Mouse (Mus musculus) right cerebral cortex, adult 18-20 months (tissue): ENCODE results near the gene Ifi202b.
"Not testable (repeated sequence)": the region's sequence is repeated elsewhere in the genome, so short reads cannot be mapped to it uniquely, and the experiment has no call there.

Experiments
- DNase-seq: peaks from one replicate; pipeline ENCODE4 v3.0.0; 2022; ENCODE audit warnings: mixed read lengths

Ifi202b gene

DNA sequence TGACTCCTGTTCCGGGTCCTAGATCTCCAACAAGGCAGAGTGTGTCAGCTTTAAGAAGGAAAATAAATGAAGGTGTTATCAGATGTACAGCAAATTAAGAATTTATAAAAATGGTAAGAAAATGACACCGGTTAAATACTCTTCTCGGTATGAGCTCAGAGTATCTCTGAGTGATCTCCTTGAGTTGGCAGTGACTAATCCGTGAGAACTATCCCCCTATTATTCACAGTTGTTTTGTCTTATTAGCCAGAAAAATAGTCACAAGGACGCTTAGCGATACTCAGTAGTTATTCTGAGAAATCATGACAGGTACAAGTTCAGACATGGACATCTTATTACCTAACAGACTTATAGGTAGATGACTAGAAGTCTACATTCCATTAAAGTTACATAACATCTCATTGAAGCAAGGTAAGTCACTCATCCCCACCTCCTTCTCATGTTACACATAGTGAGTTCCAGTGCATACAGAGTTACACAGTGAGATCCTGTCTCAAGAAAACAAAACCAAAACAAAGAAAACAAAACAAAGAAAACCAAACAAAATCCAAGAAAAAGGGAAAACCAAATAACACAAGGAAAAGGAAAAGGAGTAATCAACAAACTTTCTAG is at the start of gene Ifi202b:
Ifi202b (minus strand) TSS at position 51 of the 612 bp plus-strand sequence.
- DNase-seq = not testable (repeated sequence)

DNA sequence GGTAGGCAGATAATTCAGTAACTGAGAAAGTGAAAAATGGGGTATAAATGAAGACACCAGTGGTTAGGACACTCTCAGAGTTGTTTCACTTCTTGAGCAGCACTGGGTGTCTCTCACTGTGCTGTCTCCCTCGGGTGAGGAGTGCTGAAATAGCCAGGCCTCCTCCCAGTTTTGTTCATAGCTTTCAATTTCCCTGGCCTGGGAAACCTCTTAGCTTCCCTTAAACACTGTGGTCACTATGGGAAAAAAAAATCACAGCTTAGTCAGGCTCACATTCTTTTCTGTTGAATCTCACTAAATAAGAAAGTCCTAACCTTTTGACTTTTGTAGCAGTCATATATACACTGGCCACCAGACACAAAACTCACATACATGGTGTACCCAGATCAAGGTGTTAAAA is 49.2 kb upstream of the Ifi202b start, which contains the start of gene Ifi205:
Ifi205 (minus strand) TSS at position 113 of the 400 bp plus-strand sequence.
- DNase-seq = no peak

DNA sequence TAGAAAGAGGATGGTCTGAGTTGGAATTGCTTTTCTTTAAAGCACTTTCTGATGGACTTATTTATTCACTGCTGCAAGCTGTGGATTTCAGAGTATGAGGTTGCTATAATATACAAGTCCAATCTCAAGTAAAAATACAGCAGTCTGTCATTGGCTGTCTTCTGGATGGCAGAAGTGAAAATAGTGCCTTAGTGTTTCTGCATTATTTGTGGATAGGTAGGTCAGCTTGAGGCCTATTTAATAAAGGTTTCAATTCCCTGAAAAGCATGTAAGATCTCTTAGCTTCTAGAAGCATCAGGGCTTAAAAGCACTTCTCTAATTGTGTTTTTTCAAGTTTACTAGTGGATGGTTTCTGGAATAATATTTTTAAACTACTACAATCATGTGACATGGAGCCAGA is 24.5 kb upstream of the Ifi202b start:
- DNase-seq = not testable (repeated sequence)

DNA sequence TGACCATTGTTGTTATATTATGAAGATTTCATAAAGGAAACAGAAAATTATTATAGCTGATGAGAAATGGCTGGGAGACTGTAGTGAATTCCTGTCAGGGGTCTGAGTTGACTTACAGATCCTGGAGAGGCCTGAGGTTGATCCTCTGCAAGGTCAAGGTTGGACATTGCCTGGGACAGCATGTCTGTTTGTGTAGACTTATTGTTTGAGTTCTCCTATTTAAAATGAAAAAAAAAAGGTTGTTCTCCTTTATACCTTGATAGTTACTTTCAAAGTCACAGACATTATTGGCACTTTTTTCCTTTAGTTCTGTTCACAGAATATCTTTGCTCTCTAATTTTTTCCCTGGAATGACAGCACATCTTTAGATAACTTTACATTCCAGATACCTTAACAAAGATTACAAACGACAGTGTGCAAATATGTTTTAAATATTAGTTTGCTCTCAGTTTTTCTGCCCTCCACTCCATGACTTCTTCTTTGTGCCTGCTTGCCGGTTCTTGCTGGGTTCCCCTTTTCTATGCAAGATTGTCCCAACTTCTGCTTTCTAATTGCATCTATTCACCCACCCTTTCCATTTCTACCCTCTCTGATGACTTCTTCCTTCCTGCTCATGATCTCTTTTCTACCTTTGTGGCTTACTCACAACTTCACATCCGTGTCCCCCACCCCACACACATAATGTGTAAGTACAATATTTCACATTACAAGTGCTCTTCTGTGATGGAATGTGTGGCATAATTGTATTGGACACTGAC is 22.0 kb upstream of the Ifi202b start:
- not testable (repeated sequence) for DNase-seq

DNA sequence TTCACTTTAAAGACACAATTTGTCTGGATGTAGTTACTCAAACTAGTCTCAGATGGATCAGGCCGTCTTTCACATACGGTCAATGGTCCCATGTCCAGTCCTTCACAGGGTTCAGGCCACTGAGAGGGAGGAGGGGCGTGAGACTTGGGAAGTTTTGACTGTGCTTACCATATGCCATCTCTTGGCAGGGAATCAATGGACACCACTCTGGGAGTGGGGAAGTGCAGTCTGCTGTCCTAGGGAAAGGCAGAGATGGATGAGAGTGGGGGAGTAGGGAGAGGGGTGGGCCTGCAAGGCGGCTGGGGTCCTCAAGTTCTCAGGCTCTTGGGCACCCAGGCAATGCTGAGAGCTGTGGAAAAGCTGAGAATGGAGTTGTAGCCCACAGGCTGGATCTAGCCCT is 12.5 kb upstream of the Ifi202b start:
- no peak for DNase-seq

DNA sequence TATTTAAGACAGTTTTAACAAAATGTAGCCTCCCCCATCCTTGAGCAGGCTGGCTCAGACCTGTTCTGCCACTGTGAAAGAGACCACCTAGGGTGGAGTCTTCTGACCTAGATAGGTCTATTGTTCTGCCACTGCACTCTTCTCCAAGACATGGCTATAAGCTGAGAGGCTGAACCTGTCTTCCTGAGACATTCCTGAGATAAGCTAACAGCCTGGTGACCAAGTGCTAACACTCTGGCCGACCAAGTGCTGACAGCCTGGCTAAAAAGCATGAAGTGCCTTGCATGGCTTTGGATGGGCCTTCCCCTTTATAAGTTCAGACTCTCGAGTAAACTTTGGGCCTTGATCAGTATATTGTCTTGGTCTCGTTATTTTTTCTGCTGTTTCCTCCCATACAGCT is 1.5 kb downstream of the Ifi202b start:
- not testable (repeated sequence) for DNase-seq

DNA sequence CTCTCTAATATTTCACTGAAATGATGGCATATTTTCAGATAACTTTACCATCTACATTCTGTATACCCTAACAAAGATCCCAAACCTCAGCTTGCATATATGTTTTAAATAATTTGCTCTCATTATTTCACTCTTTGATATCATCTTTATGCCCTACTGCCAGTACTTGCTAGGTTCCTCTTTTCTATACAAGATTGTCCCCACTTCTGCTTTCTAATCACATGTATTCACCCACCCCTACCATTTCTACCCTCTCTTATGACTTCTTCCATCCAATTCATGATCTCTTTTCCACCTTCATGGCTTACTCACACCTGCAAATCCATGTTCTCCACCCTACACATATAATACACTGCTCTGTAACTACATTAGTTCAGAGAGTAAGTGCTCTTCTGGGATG is 4.9 kb downstream of the Ifi202b start:
- DNase-seq = no peak

DNA sequence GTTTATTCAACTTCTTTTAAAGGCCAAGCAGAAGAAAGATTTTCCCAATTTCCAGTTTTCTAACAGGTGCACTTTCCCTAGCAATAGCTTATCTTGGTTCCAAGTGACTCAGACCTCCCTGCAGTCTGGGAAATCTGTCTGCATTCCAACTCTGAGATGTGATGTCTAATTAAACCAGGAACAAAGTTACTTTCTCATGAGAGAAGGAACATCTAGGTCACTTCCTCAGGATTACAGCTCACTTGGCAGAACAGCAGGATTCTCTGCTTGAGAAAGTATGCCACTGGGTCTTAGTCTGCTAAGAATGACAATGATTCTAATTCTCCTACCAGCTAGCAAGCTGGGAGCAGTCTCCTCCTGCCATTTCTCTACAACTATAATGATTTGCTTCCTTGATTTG is 9.4 kb downstream of the Ifi202b start:
- peak; percentile 43 for DNase-seq

DNA sequence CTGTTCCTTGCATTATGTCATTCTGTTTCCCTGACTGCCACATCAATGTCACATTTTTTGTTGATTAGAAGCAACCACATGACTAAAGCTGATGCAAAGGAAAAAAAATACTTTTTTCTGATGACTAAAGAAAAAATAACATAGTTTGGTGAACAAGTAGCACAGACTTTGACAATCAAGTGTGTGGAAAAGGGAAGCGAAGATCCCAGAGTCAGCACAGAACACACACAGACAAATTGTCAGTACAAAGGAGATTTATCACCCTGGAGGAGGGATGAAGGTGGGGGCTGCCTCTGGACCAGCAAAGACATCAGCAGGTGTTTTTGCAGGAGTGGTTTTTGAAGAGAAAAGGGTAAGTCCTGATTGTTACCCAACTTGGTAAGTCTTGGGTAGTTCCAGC is 21.1 kb downstream of the Ifi202b start:
- DNase-seq = not testable (repeated sequence)

DNA sequence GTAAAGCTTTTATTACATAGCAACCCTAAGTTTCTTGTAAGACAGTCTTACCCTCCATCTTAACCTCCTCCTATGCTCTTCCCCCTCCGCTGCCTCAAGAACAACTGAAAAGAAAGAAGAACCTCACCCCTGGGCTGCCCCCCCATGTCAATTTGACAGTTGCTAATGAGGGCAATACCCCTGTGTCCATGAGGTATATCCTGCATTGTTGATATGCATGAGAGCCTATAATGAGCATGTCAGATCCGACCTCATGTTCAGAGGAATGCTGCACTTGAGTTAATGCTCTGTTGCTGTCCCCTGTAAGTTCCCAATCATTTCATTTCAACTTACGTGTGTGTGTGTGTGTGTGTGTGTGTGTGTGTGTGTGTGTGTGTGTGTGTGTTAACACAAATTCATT is 22.5 kb downstream of the Ifi202b start:
- not testable (repeated sequence) for DNase-seq

DNA sequence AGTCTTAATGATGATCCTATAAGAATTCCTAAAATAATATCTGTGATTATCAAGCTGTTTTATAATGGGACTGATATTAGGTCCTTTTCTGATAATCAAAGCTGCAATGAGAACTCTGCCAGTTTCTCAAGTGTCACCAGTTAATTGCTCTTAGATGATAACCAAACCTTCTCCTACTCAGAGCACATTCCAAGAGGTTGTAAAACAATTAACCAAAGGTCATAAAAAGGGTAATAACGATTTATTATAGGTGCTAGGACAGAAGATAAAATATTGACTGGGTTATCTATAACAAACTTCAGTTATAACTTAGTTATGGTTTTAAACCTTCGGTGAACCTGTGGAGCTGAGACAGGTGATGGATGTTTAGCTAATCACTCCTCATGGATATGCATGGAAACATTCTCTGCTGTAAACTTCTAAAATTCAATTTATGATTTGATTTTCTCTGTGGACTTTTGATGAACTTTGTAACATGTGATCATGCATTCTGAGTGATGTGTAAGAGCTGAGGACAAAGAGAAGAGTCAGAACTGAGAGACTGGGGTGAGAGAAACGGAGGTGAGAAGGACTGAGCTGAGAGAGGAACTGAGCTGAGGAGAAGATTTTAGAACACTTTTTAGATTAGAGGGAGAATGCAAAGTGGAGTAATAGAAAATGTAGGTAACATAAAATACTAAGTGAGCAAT is 26.6 kb downstream of the Ifi202b start:
- DNase-seq = not testable (repeated sequence)

DNA sequence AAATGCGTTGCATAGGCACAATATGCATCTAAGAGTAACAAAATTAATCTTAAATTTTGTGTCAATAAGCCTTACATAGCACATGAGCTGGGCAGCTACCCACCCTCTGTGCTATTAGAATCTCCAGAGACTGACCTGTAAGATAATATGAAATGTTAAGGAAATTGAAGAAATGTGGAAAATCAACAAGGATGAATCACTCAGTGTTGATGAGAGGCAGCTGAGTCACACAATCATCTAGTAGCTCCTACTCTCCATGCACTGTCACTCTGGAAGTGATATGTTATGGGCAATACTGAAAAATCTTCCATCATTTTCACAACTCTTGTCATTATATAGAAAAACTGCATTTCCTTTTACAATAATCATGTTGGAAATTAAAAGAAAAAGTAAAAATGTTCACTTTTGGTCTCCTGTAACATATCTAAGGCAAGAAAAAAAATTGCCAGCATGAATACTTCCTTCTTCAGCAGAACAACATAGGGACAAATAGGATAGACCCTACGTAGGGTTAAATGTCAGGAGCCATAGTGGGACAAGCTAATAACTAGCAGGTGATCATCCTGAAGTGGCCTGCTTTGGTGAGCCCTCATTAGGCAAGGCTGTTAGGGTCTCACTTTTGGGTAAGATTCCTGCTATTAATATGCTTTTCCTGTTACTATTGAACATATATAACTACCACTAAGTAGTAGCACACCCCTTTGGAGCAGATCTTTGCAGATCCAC is 27.3 kb downstream of the Ifi202b start:
- DNase-seq = no peak

DNA sequence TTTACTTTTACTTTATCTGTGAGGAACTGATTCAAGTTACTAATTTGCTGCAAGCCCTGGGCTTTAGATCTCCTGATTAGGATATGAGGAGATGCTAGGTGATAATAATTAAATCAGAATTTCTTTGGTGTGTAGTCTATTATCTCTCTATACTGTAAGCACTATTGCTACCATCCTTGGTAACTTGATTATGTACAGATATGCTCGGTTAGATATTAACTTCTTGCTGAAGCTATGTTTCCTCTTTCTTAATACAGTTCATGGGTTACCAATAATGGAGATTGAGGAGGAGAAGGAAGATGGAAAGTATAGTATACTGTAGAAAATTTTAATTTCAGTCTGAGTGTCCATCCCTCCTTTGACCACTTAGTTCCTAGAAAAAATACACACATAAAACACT is 29.0 kb downstream of the Ifi202b start:
- no peak for DNase-seq

DNA sequence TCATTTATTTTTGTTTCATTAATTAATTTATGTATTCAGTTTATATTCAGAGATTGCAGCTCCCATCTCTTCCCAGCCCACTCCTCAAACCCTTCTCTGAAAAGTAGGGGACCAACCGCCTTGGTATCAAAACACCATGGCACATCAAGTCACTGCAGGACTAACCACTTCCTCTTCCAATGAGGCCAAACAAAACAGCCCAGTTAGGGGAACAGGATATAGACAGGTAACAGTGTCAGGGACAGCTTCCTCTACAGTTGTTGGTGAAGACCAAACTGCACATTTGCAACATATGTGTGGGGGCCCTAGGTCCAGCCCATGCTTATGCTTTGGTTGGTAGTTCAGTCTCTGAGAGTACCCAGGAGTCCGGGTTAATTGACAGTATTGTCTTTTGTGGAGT is 33.5 kb downstream of the Ifi202b start:
- not testable (repeated sequence) for DNase-seq

DNA sequence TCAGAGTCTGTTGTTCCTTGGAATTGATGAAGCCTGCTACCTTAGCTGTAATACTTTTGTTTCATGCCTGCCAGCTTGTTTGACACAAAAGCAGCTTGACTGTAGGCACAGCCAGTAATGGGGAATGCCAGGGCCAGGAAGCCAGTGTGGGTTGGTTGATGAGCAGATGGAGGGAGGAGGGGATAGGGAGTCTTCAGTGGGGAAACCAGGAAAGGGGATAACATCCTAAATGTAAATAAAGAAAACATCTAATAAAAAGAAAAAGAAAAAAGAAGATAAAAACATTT is 39.8 kb downstream of the Ifi202b start:
- not testable (repeated sequence) for DNase-seq

DNA sequence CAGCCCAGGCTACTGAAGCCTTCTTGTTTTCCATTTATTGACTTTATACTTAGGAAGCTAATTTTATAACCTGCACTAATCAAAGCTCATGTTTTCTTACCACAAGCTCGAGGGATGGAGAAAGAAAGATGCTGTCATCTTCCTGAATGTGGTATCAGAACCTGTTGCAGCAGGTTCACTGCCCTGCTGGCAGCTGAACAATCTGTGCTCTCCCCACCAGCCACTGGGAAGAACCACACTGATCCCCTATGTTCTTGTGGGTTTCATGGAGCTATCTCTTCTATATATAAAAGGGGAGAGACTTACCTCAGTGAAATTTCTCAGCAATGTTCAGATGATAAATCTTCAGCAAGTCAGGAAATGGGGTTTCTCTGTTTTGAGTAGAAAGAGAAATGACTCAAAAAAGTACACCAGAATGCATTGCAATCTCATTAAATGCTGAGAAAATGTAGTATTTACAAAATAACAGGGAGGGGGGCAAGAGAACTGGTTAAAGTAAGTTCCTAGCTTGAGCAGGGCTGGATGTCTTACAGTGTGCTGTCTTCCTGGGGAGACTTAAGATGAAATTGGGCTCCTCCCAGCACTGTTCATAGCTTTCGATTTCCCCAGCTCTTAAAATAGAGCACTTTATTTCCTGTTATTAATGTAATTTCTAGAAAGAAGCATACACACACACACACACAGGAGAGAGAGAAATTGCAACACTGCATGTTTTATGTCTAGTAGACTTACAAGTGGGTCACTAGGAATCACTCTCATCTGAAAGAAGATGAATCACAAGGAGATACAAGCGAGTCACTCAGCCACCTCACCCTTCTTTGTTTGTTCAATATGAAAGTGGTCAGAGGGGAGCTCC is 40.4 kb downstream of the Ifi202b start, which contains the start of the genes Mndal and Ifi203:
Mndal (minus strand) TSS at position 568 of the 856 bp plus-strand sequence.
Ifi203 (minus strand) TSS at position 749 of the 856 bp plus-strand sequence.
- not testable (repeated sequence) for DNase-seq

DNA sequence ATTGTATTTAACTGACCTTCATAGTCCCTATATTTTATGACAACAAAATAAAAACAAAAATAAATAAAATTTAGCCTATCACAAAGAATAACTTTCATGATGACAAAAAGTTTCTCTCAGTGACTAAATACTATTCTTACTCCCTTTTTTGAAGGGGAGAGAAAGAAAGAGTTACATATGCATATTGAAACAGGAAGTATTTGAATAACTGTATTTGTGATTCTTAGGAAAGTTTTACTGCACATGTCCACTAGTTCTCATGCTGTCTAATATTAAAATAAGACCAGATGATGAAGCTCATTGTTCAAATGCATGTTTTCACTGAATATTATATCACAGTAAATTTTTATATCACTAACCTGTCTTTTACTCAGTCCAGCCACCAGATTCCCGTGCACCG is 41.0 kb downstream of the Ifi202b start:
- not testable (repeated sequence) for DNase-seq

DNA sequence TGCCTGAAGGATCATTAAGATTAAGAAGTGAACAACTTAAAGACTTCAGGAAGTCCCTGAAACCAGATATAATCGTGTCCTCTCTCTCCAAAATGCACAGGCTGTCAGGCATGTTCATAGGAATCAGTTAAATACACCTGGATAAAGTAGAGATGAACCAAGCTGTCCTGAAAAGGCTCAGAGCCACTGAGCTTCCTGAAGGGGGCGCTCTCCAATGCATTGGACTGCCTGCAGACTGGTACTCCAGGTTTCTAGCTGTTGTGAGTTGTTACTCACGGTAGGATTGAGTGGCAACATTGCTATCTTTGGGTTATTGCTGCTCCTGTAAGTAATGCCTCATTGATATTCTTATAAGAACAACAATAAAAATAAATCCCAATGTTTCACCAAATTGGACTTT is 63.3 kb downstream of the Ifi202b start:
- DNase-seq = not testable (repeated sequence)

DNA sequence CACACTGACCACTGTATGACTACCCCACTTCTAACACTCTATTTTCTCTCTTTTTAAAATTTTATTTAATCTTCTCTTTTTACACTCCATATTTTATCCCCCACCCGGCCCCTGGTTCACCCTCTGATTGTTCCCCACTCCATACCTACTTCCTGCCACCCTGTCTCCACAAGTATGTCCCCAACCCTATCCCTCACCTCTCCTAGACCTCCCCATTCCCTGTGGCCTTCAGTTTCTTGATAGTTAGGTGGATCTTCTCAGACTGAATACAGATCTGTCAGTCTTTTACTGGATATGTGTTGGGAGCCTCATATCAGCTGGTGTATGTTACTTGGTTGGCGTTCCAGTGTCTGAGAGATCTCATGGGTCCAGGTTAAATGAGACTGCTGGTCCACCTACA is 68.0 kb downstream of the Ifi202b start:
- no peak for DNase-seq

DNA sequence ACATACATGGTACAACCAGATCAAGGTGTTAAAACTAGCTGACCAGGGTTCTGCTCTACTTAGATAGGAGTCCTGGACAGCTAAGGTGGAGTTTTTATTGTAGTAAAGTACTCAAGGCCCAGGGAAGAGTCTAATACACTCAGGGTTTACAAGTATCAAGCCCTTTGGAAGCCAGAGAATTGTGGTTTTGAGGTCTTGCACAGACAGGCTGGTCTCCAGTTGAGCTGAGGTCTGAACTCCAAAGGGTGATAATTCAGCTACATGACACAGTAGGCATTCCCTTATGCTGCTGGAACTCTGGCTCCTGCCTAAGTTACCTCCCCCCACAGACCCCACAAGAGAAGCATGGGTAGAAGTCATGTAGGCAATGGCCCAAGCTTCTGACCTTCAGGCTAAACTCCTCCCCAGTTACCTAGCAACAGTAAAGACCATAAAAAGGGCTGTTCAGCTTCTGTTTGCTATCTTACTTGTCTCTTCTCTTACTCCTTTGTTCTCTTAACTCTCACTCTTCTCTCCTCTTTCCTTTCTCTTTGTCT is 69.2 kb downstream of the Ifi202b start:
- not testable (repeated sequence) for DNase-seq
